Mouse (Mus musculus) spleen, adult 12 weeks (tissue): ENCODE data around the gene Tenm2.

Experiments
- DNase-seq: peaks from one replicate; pipeline ENCODE4 v3.0.0; 2022; ENCODE audit warnings: low spot score

The Tenm2 gene

DNA sequence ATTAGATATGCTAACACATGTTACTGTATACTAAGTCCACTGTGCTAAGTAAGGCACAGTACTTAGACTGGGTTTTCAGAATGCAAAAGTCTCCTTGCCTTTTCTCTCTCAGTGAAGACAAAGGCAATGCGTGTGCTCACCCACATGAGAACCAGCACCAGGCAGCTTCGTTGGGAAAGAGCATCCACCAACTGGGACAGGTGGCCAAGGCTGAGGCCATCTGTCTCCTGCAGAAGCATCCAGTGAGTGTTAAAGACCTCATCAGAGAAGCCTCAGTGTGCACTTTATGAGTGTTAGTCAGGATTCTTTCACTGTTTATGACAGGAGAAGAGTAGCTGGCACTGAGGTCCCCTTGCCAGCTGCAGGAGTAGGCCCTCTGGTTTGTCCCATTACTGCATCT, 669.6 kb downstream of the Tenm2 start:
- DNase-seq = no peak

DNA sequence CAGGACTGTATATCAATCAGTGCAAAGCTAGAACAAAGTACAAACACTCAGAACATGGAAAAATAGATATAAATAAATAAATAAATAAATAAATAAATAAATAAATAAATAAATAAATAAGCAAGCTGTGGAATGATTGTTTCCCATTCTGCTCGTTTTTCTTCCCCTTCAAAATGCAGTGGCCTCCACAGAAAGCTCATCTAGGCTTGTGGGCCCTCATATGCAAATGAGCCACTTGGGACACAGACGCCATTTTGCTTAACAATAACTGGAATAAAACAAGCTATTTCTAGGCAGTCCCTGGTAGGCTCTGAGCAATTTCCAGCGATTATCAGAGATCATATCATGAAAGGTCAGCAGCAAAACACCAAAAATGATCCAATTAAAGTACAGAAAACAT, 672.9 kb downstream of the Tenm2 start:
- no peak for DNase-seq

DNA sequence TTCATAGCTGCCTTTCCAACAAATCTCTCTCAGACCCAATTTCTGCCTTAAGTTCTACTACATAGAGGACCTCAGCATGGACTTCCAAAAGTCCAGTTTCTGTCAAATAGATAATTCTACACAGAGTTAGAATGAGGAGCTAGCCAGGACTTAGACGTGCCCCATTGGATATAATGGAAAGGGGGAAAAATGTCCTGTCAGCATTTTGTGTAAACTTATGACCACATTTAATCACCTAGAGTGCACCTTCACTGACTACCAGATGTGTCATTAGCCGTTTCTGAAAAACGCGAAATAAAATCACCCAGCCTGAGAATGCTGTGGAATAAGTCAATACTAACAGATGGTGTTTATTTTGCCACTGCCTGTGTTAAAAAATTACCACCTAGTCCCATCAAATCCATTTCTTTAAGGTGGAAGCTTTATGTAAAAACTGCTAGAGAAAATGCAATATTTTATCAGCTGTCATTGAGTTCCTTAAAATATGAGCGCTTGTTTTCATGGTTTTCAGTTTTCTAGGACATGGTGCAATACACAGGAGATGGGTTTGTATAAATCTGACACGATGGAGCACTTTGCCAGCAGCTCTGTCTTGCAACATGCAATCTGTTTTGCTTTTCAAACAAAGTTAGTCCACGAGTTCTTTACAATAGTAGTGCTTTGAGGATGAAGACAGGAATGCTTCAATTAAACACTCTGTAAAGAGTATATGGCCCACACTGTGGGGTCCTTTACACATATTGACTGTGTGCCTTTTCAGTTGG, 674.8 kb downstream of the Tenm2 start:
- no peak for DNase-seq

DNA sequence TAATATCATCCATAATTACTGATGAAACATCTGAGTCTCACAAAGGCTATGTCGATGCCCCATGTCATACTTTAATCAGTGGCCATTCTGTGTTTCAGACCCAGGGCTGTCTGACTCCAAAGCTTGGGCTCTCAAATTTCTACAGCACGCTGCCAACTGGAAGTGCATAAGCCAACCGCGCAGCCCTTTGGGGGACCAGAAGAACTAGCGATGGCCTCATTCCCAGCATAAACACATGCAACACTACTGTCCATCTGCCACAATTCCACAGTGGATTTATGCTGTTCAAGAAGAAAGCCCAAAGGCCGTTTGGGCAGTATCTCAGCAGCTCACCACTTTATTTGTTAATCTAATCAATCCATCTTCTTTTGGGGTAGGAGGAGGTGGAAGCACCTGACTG, 678.4 kb downstream of the Tenm2 start:
- no peak for DNase-seq

DNA sequence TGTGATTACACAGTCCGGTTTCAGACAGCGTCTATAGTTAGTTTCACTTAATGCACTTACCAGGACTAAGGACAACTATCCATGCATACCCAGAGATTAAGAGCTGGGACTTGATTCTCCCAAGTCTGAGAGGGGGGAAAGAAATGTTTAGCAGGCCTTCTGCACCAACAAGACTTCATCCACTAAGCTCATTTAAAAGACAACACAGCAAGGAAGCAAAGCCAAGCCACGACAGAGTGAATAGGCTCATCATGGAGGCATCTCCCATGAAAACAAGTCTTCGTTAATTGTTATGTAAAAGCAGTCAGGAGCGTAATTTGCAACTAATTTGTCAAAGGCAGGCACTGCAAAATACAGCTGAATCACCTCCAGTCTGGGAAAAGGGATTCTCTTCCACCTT, 682.5 kb downstream of the Tenm2 start:
- DNase-seq = no peak

DNA sequence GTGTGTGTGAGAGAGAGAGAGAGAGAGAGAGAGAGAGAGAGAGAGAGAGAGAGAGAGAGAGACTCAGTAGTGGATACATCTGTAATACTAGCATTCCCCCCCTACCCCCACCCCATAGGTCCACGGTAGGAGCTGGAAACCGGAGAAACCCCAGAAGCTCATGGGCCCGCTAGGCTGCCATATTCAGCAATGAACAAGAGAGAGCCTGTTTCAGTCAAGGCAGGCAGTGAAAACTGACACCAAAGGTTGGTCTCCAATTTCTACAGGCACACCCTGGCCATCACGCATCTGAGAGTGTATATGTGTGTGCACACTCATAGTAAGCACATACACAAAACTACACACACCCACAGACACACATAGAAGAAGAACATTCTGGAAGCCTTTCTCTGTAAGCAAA, 685.1 kb downstream of the Tenm2 start:
- DNase-seq = no peak

DNA sequence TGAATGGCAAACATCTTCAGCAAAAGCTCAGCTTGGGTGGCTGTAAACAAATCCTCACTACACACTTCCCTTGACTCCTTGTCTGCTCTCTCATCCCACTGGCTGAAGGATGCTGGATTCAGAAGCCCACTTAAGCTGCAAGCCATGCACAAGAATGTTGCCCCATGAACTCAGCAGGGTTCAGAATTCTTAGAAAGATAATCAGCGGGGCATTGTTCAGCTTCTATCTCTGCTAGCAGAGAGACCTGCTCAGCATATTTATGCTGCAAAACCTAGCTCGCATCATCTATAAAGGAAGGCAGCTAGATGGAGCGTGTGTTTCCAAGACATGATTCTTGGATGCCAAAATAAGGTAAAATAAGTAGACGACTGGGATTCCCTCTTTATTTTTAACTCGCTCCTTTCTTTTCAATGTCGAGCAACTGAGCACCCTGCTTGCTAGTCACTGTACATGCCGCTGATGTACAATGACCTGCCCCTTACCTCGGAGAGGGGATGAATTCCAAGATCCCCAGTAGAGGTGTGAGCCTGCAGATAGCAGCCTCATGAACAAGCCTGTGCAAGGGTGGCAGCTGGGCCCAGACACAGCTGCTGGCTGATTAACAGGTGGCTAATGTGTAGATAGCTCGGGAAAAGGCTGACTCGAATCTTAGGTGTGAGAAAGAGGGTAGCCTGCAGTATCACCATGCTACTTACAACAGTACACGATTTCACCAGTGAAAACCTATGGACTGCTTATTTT, 686.2 kb downstream of the Tenm2 start:
- no peak for DNase-seq

DNA sequence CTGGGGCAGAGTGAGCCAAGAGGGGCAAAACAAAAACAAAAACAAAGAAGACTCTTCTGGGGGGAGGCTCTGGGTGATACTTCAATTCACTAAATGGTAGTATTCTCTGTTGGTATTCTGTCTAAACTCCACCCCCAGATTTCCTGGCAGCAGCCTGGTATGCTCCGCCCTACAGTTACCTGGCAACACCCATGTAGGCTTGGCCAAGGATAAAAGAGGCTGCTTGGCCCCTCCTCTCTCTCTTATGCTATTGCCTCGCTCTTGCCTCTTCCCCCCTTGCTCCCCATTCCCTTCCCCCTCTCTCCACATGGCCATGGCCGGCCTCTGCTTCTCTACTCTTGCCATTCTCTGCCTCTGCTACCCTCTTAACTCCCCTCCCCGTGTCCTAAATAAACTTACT, 687.6 kb downstream of the Tenm2 start:
- DNase-seq = no peak

DNA sequence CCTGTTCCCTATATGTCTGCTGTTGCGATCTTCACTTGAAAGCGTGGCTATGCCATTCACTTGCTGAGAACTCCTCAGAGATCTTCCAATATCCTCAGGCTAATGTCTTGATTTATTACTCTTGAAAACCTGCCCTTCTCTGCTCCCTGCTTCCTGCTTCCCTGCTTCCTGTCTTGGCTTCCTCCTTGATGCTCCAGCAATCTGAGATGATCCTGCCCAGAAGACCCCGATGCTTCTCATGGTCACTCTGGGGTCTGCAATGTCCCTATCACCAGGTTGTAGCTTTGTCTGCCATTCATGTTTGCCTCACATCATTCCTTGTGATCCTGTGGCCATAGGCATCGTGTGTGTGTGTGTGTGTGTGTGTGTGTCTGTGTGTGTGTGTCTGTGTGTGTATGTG, 697.6 kb downstream of the Tenm2 start:
- DNase-seq = no peak

DNA sequence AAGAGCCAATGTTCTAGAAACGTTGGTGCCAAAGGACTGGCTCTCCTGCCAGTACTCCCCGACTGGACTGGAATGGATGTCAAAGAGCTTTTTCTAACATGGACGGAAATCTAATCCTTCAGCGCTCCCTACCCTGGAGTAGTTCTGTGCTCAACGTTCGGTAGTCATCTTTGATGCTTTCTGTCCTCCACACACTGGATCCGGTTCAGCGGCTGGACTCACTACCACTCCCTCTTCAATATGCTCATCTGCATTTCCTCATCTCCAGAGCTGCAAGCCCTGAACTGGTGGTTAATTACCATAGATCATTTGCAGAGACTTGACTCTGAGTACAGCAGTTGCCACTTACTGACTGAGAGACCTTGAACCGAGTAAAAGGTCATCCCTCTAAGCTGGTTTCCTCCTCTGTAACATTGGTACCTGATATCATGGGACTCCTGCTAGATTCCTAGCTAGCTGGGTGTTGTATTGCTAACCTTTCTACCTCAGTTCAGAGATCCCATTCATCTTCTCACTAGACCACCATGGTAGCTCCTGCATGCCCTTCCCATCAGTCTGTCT, 698.1 kb downstream of the Tenm2 start:
- DNase-seq = no peak

DNA sequence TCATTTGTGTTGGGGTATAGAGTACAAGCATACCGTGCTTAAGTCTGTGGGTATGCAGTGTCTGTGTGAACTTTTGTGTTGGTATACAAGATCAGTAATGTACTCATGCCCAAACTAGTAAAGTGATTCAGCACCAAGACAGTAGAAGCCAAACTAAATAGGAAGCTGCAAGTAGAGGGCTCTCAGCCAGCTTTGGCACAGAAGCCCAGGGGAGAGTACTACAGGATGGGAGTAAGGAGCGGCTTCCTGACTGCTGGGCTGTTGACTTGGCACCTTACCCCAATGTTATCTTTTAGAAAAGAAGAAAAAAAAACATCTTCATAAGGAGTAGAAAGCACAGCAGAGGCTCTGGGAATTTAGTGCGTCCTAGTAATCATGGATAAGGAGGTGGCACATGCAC, 700.2 kb downstream of the Tenm2 start:
- no peak for DNase-seq

DNA sequence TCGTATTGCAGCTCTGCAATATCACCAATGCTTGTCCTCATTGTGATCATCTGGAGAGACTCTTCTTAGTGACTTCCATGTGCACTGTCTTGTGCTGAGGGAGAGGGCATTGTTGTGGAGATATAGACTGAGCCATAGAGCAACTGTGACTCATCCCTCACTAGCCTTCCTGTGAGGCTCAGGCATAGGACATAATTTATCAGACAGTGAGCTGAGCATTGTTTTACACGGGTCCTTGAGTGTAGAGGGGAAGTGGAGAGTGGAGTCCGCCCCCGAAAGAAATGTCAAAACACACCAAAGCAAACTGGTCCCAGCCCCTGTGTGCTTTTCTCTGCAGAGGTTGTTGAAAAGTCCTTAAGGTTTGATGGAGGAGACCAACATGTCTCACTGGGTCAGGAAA, 704.1 kb downstream of the Tenm2 start:
- no peak for DNase-seq

DNA sequence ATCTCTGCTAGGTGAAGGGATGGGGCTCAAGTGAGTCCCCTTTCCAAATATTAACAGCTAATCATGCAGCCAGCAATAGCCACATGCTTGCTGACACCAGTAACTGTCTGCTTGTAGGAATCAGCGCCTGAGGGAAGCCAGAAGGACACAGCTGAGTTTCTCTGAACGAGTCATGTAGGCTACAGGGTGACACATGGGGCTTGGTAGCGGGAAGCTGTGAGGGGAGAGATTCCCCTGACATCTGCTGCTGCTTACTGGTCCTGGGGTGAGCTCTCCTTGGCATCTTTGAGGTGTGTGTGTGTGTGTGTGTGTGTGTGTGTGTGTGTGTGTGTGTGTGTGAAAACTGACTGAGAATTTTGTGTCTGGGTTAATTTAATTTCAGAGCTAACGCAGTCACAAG, 708.3 kb downstream of the Tenm2 start:
- no peak for DNase-seq

DNA sequence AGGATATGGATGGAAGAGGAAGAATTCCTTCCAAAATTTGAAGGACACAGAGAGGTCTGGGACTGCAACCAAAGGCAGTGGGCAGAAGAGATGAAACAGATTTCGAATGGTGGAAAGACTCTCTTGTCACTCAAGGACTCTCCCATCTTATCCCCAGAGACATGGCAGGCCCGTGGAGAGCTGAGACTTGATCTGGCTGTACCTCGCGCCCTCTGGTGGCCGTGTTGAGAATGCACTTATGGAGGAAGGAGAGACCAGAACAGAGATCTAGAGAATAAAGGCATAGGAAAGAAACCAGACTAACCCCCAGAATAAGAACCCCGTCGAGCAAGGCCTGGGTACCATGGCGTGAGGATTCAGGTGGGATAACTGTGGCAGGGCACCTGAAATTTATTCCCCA, 709.4 kb downstream of the Tenm2 start:
- no peak for DNase-seq

DNA sequence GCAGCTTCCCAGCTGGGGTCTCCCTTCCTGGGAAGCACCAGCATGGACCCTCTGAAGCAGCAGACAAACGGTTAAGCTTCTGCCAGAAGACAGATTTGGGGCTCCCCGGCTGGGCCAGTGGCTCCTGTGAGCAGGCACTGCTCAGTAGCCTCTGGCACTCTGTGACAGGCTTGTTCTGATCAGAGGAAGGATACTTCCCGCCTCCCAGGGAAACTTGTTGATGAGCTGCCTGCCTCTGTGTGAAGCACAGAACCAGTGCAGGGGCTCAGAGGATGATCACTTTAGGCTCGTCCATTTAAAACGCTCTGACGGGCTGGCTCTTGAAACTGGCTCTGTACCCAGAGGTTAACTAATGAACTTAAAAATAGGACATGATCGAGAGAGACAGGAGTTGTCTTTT, 723.3 kb downstream of the Tenm2 start:
- DNase-seq = no peak

DNA sequence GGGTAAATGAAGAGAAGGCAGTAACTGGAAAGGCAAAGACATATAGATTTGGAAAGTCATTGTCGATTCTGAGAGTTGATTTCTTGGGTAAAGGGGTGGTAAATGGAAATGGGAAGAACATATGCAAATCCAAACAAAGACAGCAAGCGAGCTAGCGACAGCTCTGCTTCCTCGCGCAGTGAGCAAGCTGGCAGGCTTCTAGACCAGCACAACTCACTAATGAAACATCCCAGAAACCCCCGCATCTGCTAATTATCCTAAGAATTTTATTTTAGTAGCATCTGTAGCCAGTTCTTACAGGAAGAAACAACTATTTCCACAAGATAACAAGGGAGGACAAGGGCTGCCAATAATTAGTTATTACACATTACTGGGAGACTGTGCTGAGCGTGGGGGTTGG, 727.5 kb downstream of the Tenm2 start:
- DNase-seq = no peak

DNA sequence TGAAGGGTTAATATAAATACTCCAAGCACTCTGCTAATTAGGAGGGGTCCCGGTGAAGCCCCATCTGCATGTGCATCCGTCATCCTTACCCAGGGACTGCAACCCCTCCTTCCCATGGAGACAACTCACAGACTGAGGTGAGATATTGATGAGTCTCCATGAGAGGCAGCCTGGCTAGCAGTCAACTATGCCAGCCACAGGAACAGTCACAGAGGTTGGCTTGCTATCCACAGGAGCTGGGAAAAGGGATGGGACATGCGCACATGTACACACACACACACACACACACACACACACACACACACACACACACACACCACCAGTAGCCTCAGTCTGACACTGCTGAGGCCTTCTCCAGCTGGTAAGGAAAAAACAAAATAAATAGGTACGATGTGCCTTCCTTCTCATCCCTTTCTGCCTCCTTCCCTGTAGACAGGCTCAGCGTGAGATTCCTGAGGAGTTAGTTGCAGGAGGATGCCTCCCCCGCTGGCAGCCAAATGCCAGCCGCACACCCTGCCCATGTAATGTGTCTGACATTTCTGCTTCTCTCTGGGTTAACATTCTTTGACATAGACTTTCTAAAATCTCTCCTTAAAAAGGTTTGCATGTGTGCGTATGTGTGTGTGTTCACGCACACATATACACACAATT, 740.7 kb downstream of the Tenm2 start:
- no peak for DNase-seq

DNA sequence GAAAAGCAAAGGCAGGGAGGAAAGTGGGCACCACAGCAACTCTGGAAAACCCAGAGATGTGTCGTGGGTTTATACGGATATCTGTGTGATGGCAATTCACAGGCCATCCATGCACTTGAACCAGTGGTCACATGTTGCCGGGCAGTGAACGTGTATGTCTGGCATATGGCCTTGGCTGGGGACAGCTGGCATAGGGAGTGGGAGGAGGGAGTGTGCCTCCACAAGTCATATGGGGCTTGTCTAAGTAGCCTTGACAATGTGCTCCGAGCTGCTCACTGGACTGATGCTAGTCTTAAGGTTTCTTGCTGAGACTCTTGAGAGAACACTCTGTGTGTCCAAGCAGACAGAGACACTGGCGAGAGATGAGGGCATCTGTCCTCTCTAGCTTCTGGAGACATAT, 743.5 kb downstream of the Tenm2 start:
- no peak for DNase-seq

DNA sequence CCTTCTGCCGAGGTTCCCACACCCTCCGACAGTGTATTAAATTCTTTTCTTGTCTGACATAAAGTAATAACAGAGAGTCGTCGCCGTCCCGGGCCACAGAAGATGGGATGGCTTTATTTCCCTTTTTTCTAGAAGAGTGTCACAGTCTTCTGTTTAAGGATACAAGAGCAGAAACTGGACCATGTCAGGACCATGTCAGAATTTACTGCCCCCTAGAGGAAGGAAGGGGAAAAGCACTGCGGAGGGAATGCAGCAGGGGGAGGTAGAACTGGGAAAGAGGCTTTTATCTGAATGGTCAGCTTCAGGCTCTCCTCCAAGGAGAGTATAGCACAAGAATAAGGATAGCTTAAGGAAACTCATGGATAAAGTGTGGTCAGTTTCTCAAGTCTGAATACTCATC, 745.7 kb downstream of the Tenm2 start:
- DNase-seq = no peak

DNA sequence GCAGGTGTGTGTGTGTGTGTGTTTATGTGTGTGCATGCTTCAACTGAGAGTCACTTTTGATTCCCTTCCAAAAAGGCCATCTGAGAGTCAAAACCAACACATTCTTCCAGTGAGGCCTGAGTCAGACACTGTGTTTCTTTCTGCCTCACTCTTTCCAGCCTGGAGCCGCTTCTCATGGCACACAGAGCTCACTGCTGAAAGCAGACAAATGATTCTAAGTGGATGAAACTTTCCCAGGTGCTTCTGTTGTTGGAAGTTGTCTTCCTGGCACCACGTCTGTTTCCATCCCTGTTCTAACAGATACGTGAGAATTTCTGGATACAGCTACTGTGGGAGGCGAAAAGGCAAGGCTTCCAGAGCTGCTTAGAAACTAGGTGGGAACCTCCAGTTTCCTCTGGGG, 747.1 kb downstream of the Tenm2 start:
- DNase-seq = no peak

DNA sequence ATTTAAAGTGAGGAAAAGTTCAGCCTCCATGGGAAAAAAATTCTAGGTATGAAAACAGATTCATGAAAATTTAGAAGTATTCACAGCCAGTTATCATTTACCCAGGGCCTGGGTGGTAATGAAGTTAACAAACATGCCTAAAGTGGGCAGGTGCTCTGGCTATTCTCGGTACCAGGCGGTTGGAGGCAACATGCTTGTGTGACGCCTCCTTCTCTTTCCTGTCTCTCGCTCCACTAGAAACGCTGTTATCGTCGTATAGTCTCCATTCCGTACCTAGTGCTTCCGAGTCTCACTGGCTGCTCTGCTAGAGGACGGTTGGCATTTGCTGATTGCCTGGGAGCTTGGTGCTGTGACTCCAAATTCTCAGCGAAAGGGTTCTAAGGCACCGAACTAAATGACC, 749.7 kb downstream of the Tenm2 start:
- no peak for DNase-seq

DNA sequence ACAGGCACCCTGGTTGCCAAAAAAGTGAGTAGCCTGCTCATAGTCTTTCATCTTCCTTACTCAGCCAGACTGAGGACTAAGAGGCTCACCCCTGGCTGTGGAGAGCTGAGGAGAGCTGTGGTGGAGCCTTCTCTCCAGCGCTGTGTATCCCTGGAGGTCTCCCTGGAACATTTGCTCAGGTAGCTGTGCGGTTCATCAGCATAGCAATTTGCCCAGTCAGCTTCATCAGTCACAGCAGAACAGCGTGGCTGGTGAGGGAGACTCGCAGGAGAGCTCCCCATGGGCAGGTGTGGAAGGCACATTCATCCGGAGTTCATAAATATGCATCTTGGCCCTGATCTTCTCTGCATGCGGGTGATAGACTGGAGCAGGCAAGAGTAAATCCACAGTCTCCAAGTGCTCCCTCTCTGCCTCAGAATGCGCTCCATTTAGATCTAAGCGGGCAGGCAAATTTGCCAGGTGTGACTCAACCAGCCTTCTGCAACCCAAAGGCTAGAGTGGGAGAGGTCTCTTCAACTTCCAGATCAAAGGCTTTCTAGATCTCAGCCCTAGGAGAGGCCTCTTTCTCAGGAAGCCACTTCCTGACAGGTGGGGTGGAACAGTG, 751.2 kb downstream of the Tenm2 start:
- no peak for DNase-seq

DNA sequence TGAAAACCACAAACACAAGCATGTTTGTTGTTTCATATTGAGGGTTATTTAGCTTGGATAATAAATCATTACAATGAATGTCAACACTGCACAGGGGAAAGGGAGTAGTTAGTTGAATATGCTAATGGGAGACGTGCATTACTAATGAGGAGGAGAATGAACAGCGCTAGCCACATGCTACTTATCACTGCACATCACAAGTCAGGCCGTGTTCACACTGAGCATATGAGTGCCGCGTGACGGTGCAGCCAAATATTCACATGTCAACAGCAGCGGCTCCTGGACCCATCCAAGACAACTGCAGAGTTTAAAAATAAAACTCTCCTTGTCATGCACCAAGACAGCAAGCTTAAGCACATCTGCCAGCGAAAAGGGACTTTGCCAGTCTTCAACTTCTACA, 753.6 kb downstream of the Tenm2 start:
- DNase-seq = no peak
